Comparison of ENCODE assay signal across 25 mouse cellular contexts in genomic region chr6:71710323-71710722, GRCm38 (mm10). TPM values are rescaled to one million over a fixed set of nuclear protein-coding genes. Genes with fewer than 3 reads are reported as not detected.
DNase-seq lines count a peak whose midpoint lies in the region; ATAC-seq and TF ChIP-seq lines count a peak whose summit lies in the region.
"Had no signal": no experiment of that assay in that cellular context is flagged by ENCODE, and none has a peak within 500 bp of the region (broad histone marks: within the 10 kb centered on the region; RNA-seq: fewer than 3 reads in every experiment).

No protein-coding gene starts in this region.

- no peak overlapping the region for H3K4me3 ChIP-seq in hindbrain, embryonic 14.5 days (replicated peaks; ENCODE audit: low read length)
- no peak overlapping the region for H3K4me3 ChIP-seq in hindbrain, embryonic 11.5 days (ENCODE audit: low read depth, low read length)
- H3K4me3 ChIP-seq in lung, embryonic 14.5 days (ENCODE audit: low read depth, low read length) = no peak overlapping the region
- H3K4me3 ChIP-seq in midbrain, embryonic 15.5 days = no peak overlapping the region
- no peak overlapping the region for H3K4me3 ChIP-seq in midbrain, embryonic 10.5 days
- H3K4me3 ChIP-seq in neural tube, embryonic 14.5 days (ENCODE audit: low read depth, low read length) = no peak overlapping the region; the same call in 1 of the 2 replicates
- no peak overlapping the region for H3K4me3 ChIP-seq in stomach, postnatal 0 days (ENCODE audit: low read depth, low read length)
- H3K4me3 ChIP-seq: embryonic facial prominence, embryonic 13.5 days; erythroblast, embryonic 14.5 days; forebrain, embryonic 12.5 days; heart, embryonic 12.5 days; liver, embryonic 13.5 days; myocyte had no signal

- no peak for TF ChIP-seq CTCF in lung, embryonic 14.5 days (IDR thresholded peaks at IDR 0.05; ENCODE audit: low read depth)
- TF ChIP-seq CTCF in stomach, postnatal 0 days (IDR thresholded peaks at IDR 0.05; ENCODE audit: low read depth) = no peak

- no peak for ATAC-seq in hindbrain, embryonic 14.5 days (ENCODE audit: low FRiP score)
- no peak for ATAC-seq in hindbrain, embryonic 11.5 days (ENCODE audit: low FRiP score)
- no peak for ATAC-seq in lung, embryonic 14.5 days (ENCODE audit: insufficient read depth)
- ATAC-seq in midbrain, embryonic 15.5 days (replicated peaks) = no peak
- no peak for ATAC-seq in neural tube, embryonic 14.5 days (ENCODE audit: low read depth)
- no peak for ATAC-seq in stomach, postnatal 0 days (ENCODE audit: low FRiP score, low TSS enrichment)
- ATAC-seq: CD4-positive, CD25-positive, alpha-beta regulatory T cell, adult 4 months; inflammation-experienced regulatory T-cells, adult 6 months had no signal

- H3K36me3 ChIP-seq in hindbrain, embryonic 14.5 days (replicated peaks; ENCODE audit: control insufficient read depth, insufficient read depth) = 0 out of 2 replicates have a peak, but pooled peaks cover 2% of the 10 kb centered on the region
- H3K36me3 ChIP-seq in hindbrain, embryonic 11.5 days (ENCODE audit: control insufficient read depth, insufficient read depth, low read length) = no peaks in the 10 kb centered on the region
- no peaks in the 10 kb centered on the region for H3K36me3 ChIP-seq in lung, embryonic 14.5 days (ENCODE audit: insufficient read depth)
- no peaks in the 10 kb centered on the region for H3K36me3 ChIP-seq in midbrain, embryonic 15.5 days (replicated peaks)
- no peaks in the 10 kb centered on the region for H3K36me3 ChIP-seq in midbrain, embryonic 10.5 days
- no peaks in the 10 kb centered on the region for H3K36me3 ChIP-seq in neural tube, embryonic 14.5 days (ENCODE audit: control insufficient read depth, insufficient read depth, low read length)
- H3K36me3 ChIP-seq in stomach, postnatal 0 days (ENCODE audit: control insufficient read depth, insufficient read depth, low read length) = no peaks in the 10 kb centered on the region
- H3K36me3 ChIP-seq: embryonic facial prominence, embryonic 13.5 days; forebrain, embryonic 12.5 days; liver, embryonic 13.5 days had no signal

- H3K9me3 ChIP-seq in hindbrain, embryonic 14.5 days (ENCODE audit: control insufficient read depth, low read length) = no peaks in the 10 kb centered on the region
- no peaks in the 10 kb centered on the region for H3K9me3 ChIP-seq in hindbrain, embryonic 11.5 days (ENCODE audit: control insufficient read depth, low read length)
- H3K9me3 ChIP-seq in lung, embryonic 14.5 days (ENCODE audit: low read depth, low read length) = no peaks in the 10 kb centered on the region
- no peaks in the 10 kb centered on the region for H3K9me3 ChIP-seq in midbrain, embryonic 15.5 days
- no peaks in the 10 kb centered on the region for H3K9me3 ChIP-seq in midbrain, embryonic 10.5 days (replicated peaks)
- no peaks in the 10 kb centered on the region for H3K9me3 ChIP-seq in neural tube, embryonic 14.5 days (ENCODE audit: control insufficient read depth, low read length)
- no peaks in the 10 kb centered on the region for H3K9me3 ChIP-seq in stomach, postnatal 0 days (ENCODE audit: control insufficient read depth, low read length)
- H3K9me3 ChIP-seq: embryonic facial prominence, embryonic 13.5 days; forebrain, embryonic 12.5 days; liver, embryonic 13.5 days had no signal

- H3K4me1 ChIP-seq in hindbrain, embryonic 14.5 days (replicated peaks; ENCODE audit: control insufficient read depth, insufficient read depth, low read length) = peaks cover 13% of the 10 kb centered on the region; the same call in 1 of the 2 replicates
- 0 out of 2 replicates have a peak, but pooled peaks cover 3% of the 10 kb centered on the region for H3K4me1 ChIP-seq in hindbrain, embryonic 11.5 days (replicated peaks; ENCODE audit: control insufficient read depth, insufficient read depth, low read length)
- H3K4me1 ChIP-seq in lung, embryonic 14.5 days (ENCODE audit: insufficient read depth) = 0 out of 2 replicates have a peak, but pooled peaks cover 4% of the 10 kb centered on the region
- peaks cover 26% of the 10 kb centered on the region for H3K4me1 ChIP-seq in midbrain, embryonic 15.5 days
- H3K4me1 ChIP-seq in midbrain, embryonic 10.5 days = peaks cover 19% of the 10 kb centered on the region
- H3K4me1 ChIP-seq in neural tube, embryonic 14.5 days (ENCODE audit: control insufficient read depth, insufficient read depth, low read length) = peaks cover 18% of the 10 kb centered on the region
- no peaks in the 10 kb centered on the region for H3K4me1 ChIP-seq in stomach, postnatal 0 days (replicated peaks; ENCODE audit: control insufficient read depth, insufficient read depth)

- peak overlapping the region; percentile 88; the same call in 1 of the 2 replicates for H3K4me2 ChIP-seq in hindbrain, embryonic 14.5 days (replicated peaks)
- H3K4me2 ChIP-seq in hindbrain, embryonic 11.5 days (replicated peaks; ENCODE audit: low read depth, low read length) = no peak overlapping the region
- H3K4me2 ChIP-seq in lung, embryonic 14.5 days = 0 out of 2 replicates have a peak overlapping the region, but pooled peaks have one; percentile 27
- peak overlapping the region; percentile 78; the same call in 1 of the 2 replicates for H3K4me2 ChIP-seq in midbrain, embryonic 15.5 days
- H3K4me2 ChIP-seq in neural tube, embryonic 14.5 days (ENCODE audit: low read depth, low read length) = peak overlapping the region; percentile 83
- no peak overlapping the region for H3K4me2 ChIP-seq in stomach, postnatal 0 days (replicated peaks; ENCODE audit: low read depth)
- H3K4me2 ChIP-seq: embryonic facial prominence, embryonic 13.5 days; forebrain, embryonic 12.5 days; heart, embryonic 12.5 days; liver, embryonic 13.5 days had no signal

- H3K9ac ChIP-seq in hindbrain, embryonic 14.5 days = no peak overlapping the region
- H3K9ac ChIP-seq in hindbrain, embryonic 11.5 days (ENCODE audit: low read depth, low read length) = no peak overlapping the region
- H3K9ac ChIP-seq in lung, embryonic 14.5 days = no peak overlapping the region
- no peak overlapping the region for H3K9ac ChIP-seq in midbrain, embryonic 15.5 days
- no peak overlapping the region for H3K9ac ChIP-seq in neural tube, embryonic 14.5 days (replicated peaks; ENCODE audit: low read depth, low read length)
- no peak overlapping the region for H3K9ac ChIP-seq in stomach, postnatal 0 days (ENCODE audit: low read length)
- H3K9ac ChIP-seq: embryonic facial prominence, embryonic 13.5 days; forebrain, embryonic 12.5 days; heart, embryonic 12.5 days; liver, embryonic 13.5 days had no signal

- H3K27ac ChIP-seq in hindbrain, embryonic 14.5 days = no peak overlapping the region
- H3K27ac ChIP-seq in hindbrain, embryonic 11.5 days (ENCODE audit: low read depth, low read length) = no peak overlapping the region
- no peak overlapping the region for H3K27ac ChIP-seq in lung, embryonic 14.5 days (ENCODE audit: low read depth)
- no peak overlapping the region for H3K27ac ChIP-seq in midbrain, embryonic 15.5 days
- no peak overlapping the region for H3K27ac ChIP-seq in midbrain, embryonic 10.5 days (replicated peaks)
- no peak overlapping the region for H3K27ac ChIP-seq in neural tube, embryonic 14.5 days (ENCODE audit: low read depth, low read length)
- H3K27ac ChIP-seq in stomach, postnatal 0 days (replicated peaks) = no peak overlapping the region
- H3K27ac ChIP-seq: embryonic facial prominence, embryonic 13.5 days; forebrain, embryonic 12.5 days; liver, embryonic 13.5 days; macrophage had no signal

- no peak for DNase-seq in hindbrain, embryonic 14.5 days (ENCODE audit: low spot score)
- no peak for DNase-seq in hindbrain, embryonic 11.5 days (ENCODE audit: low spot score)
- DNase-seq in lung, embryonic 14.5 days = peak; percentile 25
- DNase-seq in lung, adult 18-20 months = no peak
- DNase-seq in midbrain, embryonic 10.5 days (ENCODE audit: low spot score) = no peak
- no peak for DNase-seq in stomach, postnatal 0 days (ENCODE audit: low spot score)
- DNase-seq: adrenal gland, postnatal 25 days; cerebellum, adult 8-10 months; cerebellum, postnatal 36 days; embryo, embryonic 11 days; gastrocnemius, postnatal 25 days; heart, adult 18-20 months; kidney, adult 2 months; liver, embryonic 13.5 days; thymus, postnatal 25 days had no signal

- WGBS in hindbrain, embryonic 14.5 days = 85% methylated on average over 3 of the region's 3 CpGs
- 92% methylated on average over 3 of the region's 3 CpGs for WGBS in hindbrain, embryonic 11.5 days
- 72% methylated on average over 3 of the region's 3 CpGs for WGBS in lung, embryonic 14.5 days
- WGBS in midbrain, embryonic 15.5 days = 92% methylated on average over 3 of the region's 3 CpGs
- WGBS in midbrain, embryonic 10.5 days = 90% methylated on average over 3 of the region's 3 CpGs
- 81% methylated on average over 3 of the region's 3 CpGs for WGBS in neural tube, embryonic 14.5 days
- 77% methylated on average over 3 of the region's 3 CpGs for WGBS in stomach, postnatal 0 days

- no peaks in the 10 kb centered on the region for H3K27me3 ChIP-seq in hindbrain, embryonic 14.5 days (ENCODE audit: control insufficient read depth, insufficient read depth, low read length)
- H3K27me3 ChIP-seq in hindbrain, embryonic 11.5 days (ENCODE audit: control insufficient read depth, insufficient read depth, low read length) = no peaks in the 10 kb centered on the region
- H3K27me3 ChIP-seq in lung, embryonic 14.5 days (ENCODE audit: insufficient read depth, low read length) = peaks cover 23% of the 10 kb centered on the region
- no peaks in the 10 kb centered on the region for H3K27me3 ChIP-seq in midbrain, embryonic 15.5 days (replicated peaks)
- H3K27me3 ChIP-seq in midbrain, embryonic 10.5 days (ENCODE audit: low read depth, poor library complexity, severe bottlenecking) = peaks cover 38% of the 10 kb centered on the region
- no peaks in the 10 kb centered on the region for H3K27me3 ChIP-seq in neural tube, embryonic 14.5 days (ENCODE audit: control insufficient read depth, insufficient read depth, low read length)
- H3K27me3 ChIP-seq in stomach, postnatal 0 days (ENCODE audit: control insufficient read depth, insufficient read depth, low read length) = no peaks in the 10 kb centered on the region

- no peak for TF ChIP-seq EP300 in stomach, postnatal 0 days (optimal IDR thresholded peaks at IDR 0.05)

RNA-seq across cellular contexts. Expression of gene Reep1, which starts 3.0 kb away (rescaled TPM):
- 326 and 374 TPM in 2 replicates for polyA plus RNA-seq in hindbrain, embryonic 14.5 days (2014; fragmentation: Nextera tagmentation; extraction: Ambion mirVana)
- 75.3 and 87.5 TPM in 2 replicates for polyA plus RNA-seq in hindbrain, embryonic 11.5 days (2014; fragmentation: Nextera tagmentation; extraction: Ambion mirVana)
- 20.0 and 20.3 TPM in 2 replicates for polyA plus RNA-seq in lung, embryonic 14.5 days (2014; fragmentation: Nextera tagmentation; extraction: Ambion mirVana)
- polyA plus RNA-seq in midbrain, embryonic 15.5 days (2015; fragmentation: Nextera tagmentation; extraction: Ambion mirVana) = 303 and 331 TPM in 2 replicates
- 33.3 and 53.5 TPM in 2 replicates for polyA plus RNA-seq in midbrain, embryonic 10.5 days (2016; fragmentation: Nextera tagmentation; extraction: Ambion mirVana)
- polyA plus RNA-seq in neural tube, embryonic 14.5 days (2014; fragmentation: Nextera tagmentation; extraction: Ambion mirVana) = 332 and 358 TPM in 2 replicates
- polyA plus RNA-seq in stomach, postnatal 0 days (2015; fragmentation: Nextera tagmentation; extraction: Ambion mirVana) = 6.7 and 7.5 TPM in 2 replicates
- polyA plus RNA-seq: erythroblast, embryonic 14.5 days; macrophage had no signal

Comparison
In these comparisons a context has a peak if more than half of its experiments do, and no peak if none do; other contexts are left out.
1. H3K4me2 ChIP-seq: peak in hindbrain, embryonic 14.5 days (single experiment), lung, embryonic 14.5 days (single experiment), midbrain, embryonic 15.5 days (single experiment) and neural tube, embryonic 14.5 days (single experiment); none in hindbrain, embryonic 11.5 days (single experiment) and stomach, postnatal 0 days (single experiment).